Mouse (Mus musculus): ENCODE measurements around the gene Rtp2.

Gene Rtp2

GRCm38 (mm10) chr16:23885098-23885497 is 47.1 kb downstream of the Rtp2 start:
- no peak for DNase-seq

Data from spleen, adult 18-20 months (tissue).